Mouse (Mus musculus) layer of hippocampus, adult 2 months (tissue): Measurements from ENCODE around the gene Khdrbs1. TPM values are rescaled to one million over a fixed set of nuclear protein-coding genes. Genes with fewer than 3 reads are reported as not detected.
"Not testable (repeated sequence)": the region's sequence is repeated elsewhere in the genome, so short reads cannot be mapped to it uniquely, and the experiment has no call there.

ENCODE experiments used
- DNase-seq, 2 experiments: peaks; one replicate each; pipeline ENCODE4 v3.0.0; 2022; ENCODE audit warnings: low spot score in 2 of 2
- H3K27ac ChIP-seq: fragments of 200-600 bp; 2 replicates; pipeline ENCODE4 v1.8.1; 2022
- H3K4me3 ChIP-seq: fragments of 200-600 bp; 2 replicates; pipeline ENCODE4 v1.8.1; 2022; ENCODE audit warnings: mild to moderate bottlenecking
- CTCF ChIP-seq: fragments of 200-600 bp; conservative IDR thresholded peaks from 2 replicates; pipeline ENCODE4 v1.8.1; 2022; ENCODE audit warnings: antibody characterized with exemption, mild to moderate bottlenecking, moderate library complexity
- long read RNA-seq, 2 experiments: library from polyadenylated mRNA; stranded (forward); transcript quantifications; one replicate each; pipeline ENCODE4 v2.0.0; 2021; ENCODE audit warnings: borderline mapping rate in 2 of 2
- total RNA-seq, 2 experiments: library from RNA; stranded (reverse); gene quantifications; 2 replicates each; pipeline ENCODE4 v1.2.3; 2021

Khdrbs1 gene
- 10 to 100 TPM; 87.4 to 92.5 TPM for total RNA-seq
- long read RNA-seq, experiment 1, transcript Khdrbs1-201 (9 exons, 3,738 nt): major isoform, 57 of 69 reads
- long read RNA-seq, experiment 1, partial matches to known transcripts: 5 of 69 reads
- long read RNA-seq, experiment 1, other reads (novel, unspliced or antisense): 7 of 69 reads
- long read RNA-seq, experiment 2, transcript Khdrbs1-201 (9 exons, 3,738 nt): major isoform, 74 of 94 reads
- long read RNA-seq, experiment 2, partial matches to known transcripts: 15 of 94 reads
- long read RNA-seq, experiment 2, other reads (novel, unspliced or antisense): 5 of 94 reads

DNA sequence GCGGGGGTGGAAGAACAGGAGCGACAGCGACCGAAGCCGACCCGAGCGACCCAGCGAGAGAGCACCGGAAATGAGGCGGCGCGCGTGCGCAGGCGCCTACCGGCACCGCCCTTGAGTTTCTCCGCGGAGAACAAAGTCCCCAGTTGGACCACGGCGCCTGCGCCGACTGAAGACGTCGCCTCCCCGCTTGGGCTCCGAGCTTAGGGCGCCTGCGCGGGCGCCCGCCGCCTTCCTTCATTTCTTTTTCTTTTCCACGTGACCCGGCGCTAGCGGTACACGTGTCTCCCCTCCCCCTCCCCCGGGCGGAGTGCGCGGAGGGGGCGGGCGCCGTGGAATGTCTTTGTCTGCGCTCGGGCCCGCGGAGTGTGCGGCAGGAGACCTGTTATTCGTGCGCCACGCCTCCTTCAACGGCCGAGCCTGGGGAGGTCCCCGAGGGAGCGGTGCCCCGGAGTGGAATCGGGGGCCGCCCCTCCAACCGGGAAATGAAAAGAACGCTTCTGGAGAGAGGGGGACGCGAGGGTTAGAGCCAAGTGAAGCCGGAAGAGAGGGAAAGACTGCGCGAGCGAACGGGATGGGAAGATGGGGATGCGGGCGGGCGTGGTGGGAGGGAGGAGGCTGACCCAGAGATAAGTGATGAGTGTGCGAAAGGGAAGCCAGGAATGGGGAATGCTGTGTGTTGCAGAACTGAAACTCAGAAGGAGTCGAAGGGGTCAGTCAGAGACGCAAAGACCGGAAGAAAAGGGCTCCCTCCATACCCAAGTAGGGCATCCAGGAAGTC lies at the start of gene Khdrbs1:
Khdrbs1 (minus strand) TSS at position 72 of the 778 bp plus-strand sequence.
- TF ChIP-seq CTCF: no peak
- DNase-seq: peak; percentile 96 to 97
- peak within 1 kb of the TSS; percentile 99 for H3K27ac ChIP-seq
- H3K4me3 ChIP-seq: peak within 1 kb of the TSS; percentile 85

DNA sequence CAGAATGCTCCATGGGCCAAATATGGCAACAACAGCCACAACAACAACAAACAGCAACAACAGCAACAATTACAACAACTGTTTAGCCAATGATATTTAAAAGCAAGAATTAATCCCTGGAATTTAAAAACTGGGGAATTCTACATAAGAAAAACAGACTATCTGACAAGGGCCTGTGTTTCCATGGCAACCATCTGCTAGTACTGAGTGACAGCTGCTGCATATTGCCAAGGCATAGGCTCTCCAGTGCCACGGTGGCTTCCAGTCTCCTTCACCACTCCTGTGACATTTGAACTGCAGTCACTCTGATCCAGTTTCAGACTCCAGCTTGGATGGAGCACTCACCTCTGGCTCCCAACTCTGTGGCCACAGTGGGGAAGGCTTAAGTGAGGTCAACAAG lies 49.3 kb upstream of the Khdrbs1 start:
- DNase-seq: peak in 1 of 2 experiments; percentile 48
- peak overlapping the region; percentile 85 for H3K27ac ChIP-seq
- H3K4me3 ChIP-seq: no peak overlapping the region
- no peak for TF ChIP-seq CTCF

DNA sequence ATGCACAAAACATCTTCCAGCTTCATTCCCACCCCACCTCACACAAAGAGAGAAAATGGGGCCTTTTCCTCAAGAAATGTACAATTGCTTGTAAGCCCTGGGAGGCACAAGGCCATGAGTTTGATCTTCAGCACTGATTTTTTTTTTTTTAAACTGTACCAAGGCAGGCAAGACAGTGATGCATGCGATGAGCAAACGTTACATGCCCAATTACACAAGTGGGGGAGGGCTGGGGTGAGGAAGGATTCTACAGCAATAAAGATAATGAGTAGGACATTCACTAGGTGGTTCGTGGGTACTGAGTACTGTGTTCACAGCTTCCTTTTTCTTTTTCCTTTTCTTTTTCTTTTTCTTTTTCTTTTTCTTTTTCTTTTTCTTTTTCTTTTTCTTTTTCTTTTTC lies 48.4 kb upstream of the Khdrbs1 start:
- Histone ChIP-seq H3K27ac (no peak overlapping the region), H3K4me3 (no peak overlapping the region)
- no peak for TF ChIP-seq CTCF
- no peak for DNase-seq

DNA sequence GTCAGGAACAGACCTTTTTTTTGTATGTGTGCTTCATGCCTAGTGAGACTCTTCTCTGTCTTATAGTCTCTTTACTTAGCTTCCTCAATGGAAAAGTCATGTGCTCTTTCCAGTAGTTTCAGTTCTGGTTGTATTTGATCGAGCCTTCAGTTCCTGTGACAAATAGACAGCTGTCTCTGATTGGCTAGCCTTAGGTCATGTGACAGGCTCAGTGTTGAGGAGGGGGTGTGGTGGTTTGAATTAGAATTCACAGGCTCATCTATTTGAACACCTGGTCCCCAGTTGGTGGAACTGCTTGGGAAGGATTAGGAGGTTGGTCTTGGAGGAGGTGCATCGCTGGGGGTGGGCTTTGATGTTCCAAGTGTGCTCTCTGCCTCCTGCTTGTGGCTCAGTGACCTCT lies 47.5 kb upstream of the Khdrbs1 start:
- DNase-seq: no peak
- no peak for TF ChIP-seq CTCF
- H3K27ac ChIP-seq: no peak overlapping the region

DNA sequence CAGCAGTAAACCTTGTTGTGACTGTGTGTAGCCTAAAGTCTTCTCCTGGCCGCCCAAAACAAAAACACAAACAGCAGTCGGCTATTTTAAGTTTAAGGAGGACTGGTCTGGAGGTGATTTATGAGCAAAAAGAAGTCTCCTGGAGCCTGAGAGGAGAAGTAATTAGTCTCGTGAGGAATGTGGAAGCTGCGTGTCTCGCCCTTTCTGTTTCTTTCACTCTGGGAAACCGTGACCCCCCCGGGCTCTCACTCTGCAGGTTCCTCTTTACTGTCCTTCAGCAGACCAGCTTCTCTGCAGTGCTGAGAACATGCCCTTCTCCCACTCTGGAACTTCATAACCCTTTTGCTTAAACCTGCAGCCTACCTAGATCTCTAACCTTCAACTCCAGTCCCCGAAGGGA lies 46.6 kb upstream of the Khdrbs1 start:
- Histone ChIP-seq H3K27ac (no peak overlapping the region), H3K4me3 (no peak overlapping the region)
- no peak for TF ChIP-seq CTCF
- no peak for DNase-seq

More for the DNA sequence above, 47.5 kb upstream of the Khdrbs1 start:
- no peak overlapping the region for H3K4me3 ChIP-seq

DNA sequence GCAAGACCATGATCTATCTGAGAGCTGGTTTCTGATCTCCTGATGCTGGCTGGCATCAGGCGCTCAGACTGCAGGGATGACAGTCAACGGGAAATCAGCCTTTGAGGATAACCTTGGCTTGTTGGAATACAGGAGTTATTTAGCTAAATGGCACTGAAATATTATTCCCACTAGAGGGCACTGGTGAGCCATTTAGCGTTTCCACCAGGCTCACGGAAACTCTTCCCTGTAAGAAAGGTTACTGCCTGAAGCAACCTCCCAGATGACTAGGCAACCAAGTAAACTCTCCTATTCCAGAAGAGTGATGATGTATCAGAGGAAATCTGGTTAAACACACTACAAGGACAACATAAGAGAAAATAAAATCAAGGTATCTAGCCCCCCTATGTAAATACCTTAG lies 43.1 kb upstream of the Khdrbs1 start:
- peak; percentile 98 for TF ChIP-seq CTCF
- H3K4me3 ChIP-seq: no peak overlapping the region
- DNase-seq: peak; percentile 84 to 85
- H3K27ac ChIP-seq: no peak overlapping the region

DNA sequence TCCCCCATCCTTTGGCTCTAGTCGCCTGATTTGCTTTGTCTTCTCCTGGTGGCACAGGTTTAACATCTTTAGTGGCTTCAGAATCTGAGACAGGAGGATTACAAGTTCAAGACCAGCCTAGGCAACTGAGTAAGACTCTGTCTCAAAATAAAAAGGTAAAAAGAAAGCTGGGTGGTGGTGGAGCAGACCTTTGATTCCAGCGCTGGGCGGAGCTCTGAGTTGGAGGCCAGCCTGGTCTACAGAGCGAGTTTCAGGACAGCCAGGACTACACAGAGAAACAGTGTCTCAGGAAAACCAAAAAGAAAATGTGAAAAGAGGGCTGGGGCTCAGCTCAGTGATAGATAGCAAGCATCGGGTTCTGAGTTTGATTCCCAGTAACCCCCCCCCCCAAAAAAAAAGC lies 41.4 kb upstream of the Khdrbs1 start:
- H3K4me3 ChIP-seq: no peak overlapping the region
- no peak for DNase-seq
- no peak for TF ChIP-seq CTCF
- H3K27ac ChIP-seq: no peak overlapping the region

DNA sequence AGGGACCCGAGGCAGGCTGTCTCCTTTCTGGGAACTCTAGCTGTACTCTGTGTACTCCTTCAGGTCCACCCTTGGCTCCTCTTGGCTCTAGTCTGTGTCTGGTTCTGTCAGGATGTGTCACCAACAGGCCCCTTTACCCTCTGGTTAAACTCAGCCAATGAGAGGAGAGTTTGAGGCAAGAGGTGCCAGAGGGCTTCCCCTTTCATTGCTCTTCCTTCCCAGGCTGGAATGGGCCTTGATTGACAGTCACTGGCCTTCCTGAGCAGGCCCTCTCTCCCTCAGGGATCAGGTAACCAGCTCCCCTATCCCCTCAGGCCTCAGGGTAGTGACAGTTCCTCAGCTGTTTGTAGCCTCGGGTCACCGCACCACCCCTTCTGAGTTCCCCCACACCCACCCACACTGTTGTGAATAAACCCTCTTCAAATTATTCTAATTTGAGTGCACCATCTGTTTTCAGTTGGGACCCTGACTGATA lies 40.8 kb upstream of the Khdrbs1 start:
- peak overlapping the region; percentile 16 for H3K27ac ChIP-seq
- DNase-seq: no peak
- H3K4me3 ChIP-seq: no peak overlapping the region
- TF ChIP-seq CTCF: no peak

DNA sequence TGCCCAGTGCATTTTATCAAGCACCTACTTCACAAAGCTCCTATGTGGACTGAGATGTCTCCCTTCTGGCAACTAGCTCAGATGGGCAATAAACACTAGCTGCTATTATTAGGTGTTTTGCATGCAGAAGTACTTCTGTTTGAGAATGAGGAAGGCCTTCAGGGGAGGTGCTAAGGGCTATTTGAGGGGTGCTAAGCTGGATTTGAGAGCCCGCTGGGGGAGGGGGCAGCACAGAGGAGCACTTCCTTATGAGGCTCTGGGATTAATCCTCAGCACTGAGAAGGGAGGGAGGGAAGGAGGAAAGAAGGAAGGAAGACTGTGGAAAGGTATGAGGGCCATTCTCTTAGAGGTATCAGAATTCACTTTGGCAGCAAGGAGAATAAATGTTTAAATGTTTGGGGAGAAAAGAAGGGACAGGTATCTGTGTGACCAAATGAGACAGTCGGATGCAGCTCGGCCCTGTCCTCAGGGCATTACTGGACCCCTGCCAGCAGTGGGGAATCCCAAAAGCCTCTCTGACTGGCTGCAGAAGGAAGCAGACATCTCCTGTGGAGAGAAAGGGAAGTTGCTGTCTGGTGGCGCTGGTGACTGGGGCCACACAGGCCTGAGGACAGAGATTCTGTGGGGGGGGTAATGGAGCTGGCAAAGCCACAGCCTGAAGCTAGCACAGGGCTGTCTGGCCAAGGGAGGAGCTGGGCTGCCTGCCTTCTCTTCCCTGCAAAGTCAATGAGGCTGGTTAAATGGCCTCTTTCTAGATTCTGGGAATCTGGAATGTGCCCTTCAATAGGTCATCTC lies 40.0 kb upstream of the Khdrbs1 start:
- no peak for TF ChIP-seq CTCF
- DNase-seq: no peak
- Histone ChIP-seq H3K4me3 (no peak overlapping the region), H3K27ac (peak overlapping the region; percentile 16)

DNA sequence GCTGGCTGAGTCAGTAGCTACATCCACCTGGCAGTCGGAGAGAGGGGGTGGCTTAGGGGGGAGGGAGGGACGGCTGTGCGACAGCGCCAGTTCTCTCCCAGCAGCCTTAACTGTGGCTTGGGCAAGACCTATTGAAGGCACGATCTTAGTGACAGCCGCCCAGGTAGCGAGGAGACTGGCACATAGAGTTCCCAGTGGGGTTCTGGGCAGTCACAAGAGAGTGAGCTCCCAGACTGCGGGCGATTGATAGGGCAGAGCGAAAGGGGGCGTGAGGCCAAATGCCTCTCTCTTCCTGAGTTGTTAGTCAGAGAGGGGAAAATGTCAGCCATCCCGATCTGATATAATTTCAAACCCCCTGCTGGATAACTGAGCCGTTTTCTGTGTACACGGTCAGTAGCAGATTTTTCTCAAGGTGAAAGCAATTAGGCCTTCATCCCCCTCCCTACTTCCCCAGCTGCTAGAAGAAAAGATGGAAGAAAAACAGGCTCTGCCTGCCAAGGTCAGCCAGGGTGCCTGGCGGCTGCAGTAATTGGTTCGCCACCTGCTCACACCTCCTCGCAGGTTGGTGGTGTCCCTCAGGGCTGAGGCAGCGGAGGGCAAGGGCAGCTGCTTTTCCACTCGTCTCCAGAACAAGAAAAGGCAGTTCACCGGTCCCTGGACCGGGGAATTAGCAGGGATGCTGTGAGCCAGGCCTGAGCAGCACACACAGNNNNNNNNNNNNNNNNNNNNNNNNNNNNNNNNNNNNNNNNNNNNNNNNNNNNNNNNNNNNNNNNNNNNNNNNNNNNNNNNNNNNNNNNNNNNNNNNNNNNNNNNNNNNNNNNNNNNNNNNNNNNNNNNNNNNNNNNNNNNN lies 29.8 kb upstream of the Khdrbs1 start:
- H3K4me3 ChIP-seq: peak overlapping the region; percentile 36; the same call in 1 of the 2 replicates
- H3K27ac ChIP-seq: peak overlapping the region; percentile 77
- no peak for TF ChIP-seq CTCF
- no peak for DNase-seq

DNA sequence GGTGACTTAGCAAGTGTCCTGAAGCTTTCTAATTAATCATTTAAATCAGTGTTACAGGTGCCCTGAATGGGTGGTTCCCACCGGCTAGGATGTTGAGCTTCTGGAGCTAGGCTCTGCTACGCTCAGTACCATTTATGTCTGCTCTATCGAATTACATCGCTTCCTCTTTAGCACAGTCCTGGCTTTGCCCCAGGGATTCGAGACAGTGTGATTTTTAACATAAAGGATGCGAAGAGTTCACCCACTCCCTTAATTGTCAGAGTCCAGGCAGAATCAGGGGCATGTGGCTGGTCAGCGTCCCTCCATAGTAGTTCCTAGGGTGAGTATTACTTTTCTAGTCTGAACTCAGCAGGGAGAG lies 29.2 kb upstream of the Khdrbs1 start:
- no peak overlapping the region; the same call in 1 of the 2 replicates for H3K4me3 ChIP-seq
- no peak for DNase-seq
- H3K27ac ChIP-seq: peak overlapping the region; percentile 77; the same call in 1 of the 2 replicates
- no peak for TF ChIP-seq CTCF

DNA sequence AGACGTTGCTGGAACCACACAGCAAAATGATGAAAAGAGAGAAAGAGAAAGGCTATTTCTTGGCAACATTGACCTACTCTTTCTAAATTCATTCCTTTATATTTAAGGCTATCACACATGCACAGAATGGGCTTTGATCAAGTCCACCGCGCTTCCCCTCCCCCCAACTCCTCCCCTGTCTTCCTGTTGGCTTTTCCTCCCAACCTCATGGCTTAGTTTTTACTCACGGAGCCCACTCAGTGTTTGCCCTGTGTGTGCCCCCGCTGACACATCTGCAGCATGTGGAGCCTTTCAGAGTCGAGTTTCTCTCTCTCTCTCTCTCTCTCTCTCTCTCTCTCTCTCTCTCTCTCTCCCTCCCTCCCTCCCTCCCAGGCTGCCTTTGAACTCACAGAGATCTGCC lies 28.5 kb upstream of the Khdrbs1 start:
- H3K4me3 ChIP-seq: no peak overlapping the region
- TF ChIP-seq CTCF: no peak
- DNase-seq: no peak
- no peak overlapping the region for H3K27ac ChIP-seq

DNA sequence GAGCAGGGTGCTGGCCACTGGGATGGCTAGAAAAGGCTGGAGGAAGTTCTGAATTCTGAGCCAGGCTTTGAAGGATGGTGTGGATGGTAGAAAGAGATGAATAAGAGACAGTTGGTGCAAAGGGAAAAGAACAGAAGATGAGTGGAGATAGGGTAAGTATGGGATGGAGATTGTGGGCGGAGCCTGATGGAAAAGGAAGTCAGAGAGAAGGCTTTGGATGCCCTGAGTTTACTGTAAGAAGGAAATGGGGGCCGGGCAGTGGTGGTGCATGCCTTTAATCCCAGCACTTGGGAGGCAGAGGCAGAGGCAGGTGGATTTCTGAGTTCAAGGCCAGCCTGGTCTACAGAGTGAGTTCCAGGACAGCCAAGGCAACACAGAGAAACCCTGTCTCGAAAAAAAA lies 26.6 kb upstream of the Khdrbs1 start:
- H3K27ac ChIP-seq, DNase-seq, H3K4me3 ChIP-seq: not testable (repeated sequence)
